Mouse (Mus musculus) natural killer cell, adult 2 months (primary cell): ENCODE measurements at regions not wholly inside any gene's neighbourhood (a gene's known extent, or its start where the extent isn't known, plus 50 kb on each side); places are given as distances from the start of the nearest gene placed in this dataset.
"Not testable (repeated sequence)": the region's sequence is repeated elsewhere in the genome, so short reads cannot be mapped to it uniquely, and the experiment has no call there.

Experiments
- DNase-seq, 2 experiments: peaks; one replicate each; pipeline ENCODE4 v3.0.0; 2022; ENCODE audit warnings: low spot score in 2 of 2

DNA sequence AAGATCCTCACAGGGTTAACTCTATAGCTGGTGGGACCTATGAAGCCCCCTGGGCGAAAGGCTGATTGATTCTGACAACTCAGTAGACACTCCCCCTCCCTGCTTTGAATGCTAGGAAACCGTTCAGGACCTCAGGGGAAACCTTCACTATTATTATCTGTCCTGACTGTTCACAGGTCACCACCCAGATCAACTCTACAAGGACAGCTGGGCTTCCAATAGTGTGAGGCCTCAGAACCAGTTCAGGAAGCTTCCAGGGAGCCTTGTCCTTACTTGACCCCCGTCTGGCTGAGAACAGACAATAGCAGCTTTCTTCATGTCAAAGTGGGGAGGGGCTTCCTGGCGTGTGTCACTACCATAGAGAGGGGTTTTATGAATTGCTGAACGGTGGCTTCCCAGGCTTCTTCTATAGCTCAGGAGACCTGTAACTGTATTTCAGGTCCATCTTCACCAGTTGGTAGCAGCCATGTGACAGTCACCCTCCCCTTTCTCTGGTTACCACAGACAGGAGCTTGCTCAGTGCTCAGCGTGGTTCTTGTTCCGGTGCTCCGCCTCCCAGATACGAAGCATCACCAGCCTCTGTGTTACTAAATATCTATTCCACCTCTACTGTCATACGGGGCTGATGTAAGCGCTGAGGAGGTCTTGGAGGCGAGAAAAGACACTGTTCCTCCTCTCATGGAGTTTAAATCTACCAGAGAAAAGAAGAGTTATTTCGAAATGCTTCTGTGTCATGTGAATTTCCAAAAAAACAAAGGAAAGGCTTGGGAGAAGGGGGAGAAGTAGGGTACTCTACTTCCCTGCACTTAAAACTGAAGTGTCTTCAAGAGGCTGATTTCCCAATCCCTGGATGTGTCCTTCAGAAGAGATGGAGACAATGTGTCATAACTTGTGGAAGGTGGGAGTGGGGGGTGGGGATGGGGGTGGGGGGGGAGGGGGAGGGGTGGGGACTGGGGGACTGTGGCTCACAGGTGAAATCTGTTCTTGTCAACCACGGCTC, 96.9 kb downstream of the Vcpkmt start:
- DNase-seq, result peak; percentile 60 to 62

DNA sequence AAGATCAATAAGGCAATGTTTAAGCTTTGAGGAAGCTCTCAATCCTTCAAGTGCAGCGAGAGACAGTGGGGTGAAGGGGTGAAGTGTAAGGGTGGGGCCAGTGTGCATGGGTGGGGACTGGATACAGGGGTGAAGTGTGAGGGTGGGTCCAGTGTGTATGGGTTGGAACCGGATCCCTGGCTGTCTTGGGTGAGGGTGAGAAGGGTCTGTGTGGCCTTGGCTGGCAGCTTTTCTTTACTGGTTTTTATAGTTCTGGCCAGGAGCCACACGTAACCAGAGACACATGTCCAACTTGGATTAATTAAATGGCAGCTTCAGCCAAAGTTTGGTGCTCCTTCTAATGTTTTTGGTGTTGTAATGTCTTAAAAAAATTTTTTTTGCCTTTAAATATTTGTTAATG, 101.4 kb downstream of the Vcpkmt start:
- DNase-seq, result no peak

DNA sequence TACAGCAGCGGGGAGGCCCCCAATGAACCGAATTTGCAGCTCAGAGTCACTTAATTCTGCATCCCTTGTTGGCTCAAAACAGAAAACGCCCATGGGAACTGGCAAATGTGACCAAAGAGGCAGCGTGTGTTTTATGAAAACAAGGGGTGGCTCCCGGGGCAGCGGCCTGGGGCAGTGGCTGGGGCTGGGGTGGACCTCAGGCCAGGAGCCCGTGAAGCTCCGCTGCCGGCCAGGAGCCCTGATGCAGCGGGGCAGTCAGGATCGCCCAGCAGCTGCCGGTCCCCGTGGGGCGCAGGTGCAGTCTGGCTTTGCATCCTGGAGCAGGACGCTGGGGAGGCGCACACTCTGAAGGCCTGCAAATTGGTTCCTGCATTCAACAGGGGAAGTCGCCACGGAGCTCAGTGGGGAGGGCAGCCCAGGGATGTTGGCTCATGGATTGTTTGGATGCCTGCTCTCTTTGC, 104.4 kb upstream of the Gm9887 start:
- no peak for DNase-seq

DNA sequence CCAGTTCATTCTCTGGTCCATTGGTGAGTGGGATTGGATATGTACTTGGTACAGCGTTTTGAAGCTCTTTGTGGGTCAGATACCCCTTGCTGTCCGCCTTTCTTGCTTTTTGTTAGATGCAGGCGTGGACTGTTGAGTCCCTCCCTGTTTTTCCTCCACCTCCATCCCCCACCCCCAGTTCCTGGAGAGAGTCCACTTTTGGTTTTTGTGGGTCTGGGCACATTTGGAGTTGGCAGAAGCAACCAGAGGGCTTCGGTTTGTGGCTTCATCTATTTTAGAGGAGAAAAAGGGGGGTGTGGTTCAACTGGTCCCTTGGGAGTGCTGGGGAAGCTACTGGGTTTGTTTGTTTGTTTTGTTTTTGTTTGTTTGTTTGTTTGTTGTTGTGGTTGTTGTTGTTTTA, 103.9 kb upstream of the Gm9887 start:
- DNase-seq, result no peak

DNA sequence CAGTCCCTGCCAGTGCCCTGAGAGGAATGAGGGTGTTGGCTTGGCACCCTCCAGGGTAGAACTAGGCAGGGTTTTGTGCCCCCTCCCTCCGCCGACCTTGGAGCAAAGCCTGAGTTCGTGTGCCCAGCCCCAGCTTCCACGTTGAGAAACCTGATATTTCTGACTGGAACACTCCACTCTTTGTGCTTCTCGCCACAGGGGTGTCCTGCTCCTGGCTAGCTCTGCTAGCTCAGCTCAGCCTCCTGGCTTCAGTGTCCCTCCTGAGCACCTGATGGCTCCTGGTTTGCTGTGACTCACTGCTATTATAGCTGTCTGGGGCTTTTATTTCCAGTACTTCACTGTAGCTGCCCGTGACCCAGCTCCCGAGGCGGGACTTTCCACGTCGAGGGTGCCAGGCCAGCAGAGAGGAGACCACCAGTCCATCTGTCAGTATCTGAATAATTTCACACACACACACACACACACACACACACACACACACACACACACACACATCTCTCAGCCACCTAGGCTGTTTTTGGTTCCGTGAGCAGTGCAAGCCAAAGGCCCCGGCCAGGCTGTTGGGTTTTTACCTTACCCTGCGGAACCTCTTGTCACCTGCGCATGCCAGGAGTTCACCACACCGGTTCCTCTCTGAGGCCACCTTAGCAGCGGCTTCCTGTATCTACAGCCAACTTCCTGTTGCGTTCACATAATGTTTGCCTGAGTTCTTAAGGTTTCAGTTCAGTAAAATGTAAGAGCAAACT, 102.8 kb upstream of the Gm9887 start:
- DNase-seq, result peak; percentile 87 to 88

DNA sequence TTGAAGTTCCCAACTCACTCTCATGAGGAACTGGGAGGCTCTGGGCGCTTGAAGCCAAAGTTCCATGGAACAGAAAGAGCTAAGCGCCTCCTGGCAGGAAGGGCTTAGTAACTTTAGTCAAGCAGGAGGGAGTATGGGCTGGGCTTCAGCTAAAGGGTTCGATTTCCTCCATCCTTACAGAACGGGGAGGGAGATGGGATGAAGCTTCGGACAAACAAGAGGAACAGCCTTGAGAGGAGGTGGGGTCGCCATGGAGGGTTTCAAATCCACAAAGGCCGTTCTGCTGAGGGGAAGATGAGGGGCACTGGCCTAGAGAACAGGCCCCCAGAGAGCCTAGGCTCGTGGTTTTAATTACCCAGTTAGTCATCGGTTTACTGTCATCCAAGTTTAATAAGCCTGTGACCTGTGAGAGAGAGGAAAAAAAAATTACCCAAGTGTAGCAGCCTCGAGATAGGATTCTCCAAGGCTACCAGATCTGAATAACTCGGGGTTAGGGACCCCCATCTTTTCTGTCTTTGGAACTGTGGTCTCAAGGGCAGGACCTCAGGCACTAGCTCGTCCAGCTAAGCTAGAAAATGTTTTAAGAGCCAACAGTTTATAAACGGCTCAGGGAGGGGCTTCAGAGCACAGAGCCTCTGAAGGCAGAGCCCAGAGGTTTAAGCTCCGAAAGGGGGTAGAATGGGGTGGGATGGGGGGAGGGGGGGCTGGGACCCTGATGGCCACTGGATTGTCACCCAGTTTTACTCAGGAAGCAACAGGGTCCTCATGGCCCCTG, 102.1 kb upstream of the Gm9887 start:
- peak in 1 of 2 experiments; percentile 15 for DNase-seq

DNA sequence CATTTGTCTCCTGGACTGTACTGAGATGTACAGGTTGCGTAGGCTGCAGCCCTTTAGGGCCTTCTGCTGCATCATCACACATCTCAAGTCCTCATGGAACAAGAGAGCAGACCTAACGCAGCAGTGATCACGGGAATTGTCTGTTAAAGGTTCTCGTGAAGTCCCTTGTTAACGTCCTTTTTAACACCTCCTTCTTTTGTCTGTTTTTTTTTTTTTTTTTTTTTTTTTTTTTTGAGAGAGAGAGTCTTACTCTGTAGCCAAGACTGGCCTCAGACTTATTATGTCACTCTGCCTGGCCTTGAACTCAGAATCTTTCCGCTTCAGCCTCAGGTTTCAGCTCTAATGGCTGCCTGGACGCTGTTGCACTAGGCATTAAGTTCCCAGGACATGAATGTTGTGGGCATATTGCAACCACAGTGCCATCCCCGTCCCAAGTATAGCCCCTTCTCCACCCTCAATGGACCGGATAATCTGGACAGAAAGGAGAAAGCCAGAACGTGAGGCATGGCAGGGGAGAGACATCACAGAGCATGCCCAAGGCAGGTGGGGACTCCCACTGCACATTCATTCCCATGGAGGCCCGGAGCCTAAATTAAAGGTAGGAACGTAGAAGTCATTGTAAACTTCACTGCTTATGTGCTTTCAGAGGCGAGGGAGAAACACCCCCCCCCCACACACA, 101.3 kb upstream of the Gm9887 start:
- no peak for DNase-seq

DNA sequence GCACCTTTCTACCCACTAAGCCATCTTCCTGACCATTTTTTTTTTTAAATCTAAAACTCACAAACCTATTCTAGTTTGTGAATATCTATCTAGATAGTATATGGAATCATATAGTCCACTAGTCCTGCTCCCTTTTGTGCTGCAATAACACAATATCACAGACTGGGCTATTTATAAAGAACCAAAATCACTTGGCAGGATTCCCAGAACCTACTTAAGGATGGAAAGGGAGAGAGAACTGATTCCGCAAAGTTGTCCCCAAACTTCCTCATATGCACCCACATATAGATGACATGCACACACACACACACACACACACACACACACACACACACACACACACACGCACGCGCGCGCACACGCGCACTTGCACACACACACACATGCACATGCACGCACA, 100.7 kb upstream of the Gm9887 start:
- DNase-seq, result no peak

DNA sequence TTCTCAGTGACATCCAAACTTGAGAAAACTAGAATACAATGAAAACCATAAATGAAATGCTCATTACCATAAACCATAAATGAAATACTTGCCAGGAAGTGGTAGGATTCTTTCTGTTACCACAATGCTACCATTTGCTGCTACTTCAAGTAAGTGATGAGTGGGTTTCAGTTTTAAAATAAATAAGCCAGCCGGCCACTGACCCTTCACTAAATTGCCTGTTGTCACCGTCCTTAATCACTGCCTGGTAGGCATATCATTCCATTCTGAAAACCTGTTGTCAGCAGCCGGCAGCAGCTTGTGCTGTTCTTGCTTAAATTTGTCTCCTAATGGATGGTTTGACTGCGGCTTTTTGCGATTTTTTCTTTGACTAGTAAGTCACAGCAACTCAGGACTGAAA, 99.6 kb upstream of the Gm9887 start:
- peak in 1 of 2 experiments; percentile 43 for DNase-seq

DNA sequence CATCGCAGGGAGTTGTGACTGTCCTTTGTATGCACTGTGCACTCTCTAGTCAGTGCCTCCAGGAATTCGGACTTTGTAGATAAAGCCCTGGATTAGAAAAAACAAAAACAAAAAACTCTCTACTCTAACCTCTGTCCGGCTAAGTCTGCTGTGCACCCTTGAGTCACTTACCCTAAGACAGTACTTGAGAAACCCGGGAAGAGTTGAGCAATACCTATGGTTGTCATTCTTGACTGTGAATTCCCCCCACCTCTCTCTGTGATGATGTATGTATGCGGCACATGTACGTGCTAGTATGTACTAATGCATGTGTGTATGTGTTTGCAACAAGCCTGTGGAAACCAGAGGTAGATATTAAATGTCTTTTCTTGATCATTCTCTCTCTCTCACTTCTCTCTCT, 96.7 kb upstream of the Gm9887 start:
- DNase-seq, result no peak

DNA sequence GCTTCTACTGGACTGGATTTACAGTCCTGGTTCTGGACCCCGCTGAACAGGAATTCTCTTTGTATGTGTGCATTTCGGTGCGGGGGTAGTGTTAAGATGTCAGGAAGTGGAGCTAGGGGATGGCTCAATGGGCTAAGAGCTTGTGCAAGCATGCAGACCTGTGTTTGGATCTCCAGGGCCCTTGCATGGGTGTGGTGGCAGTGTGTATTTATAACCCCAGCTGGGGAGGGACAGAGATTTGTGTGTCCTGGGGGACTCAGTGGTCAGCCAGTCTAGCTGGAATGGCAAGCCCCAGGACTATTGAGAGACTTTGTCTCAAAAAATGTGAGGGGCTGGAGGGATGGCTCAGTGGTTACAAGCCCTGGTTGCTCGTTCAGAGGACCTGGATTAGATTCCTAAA, 95.1 kb upstream of the Gm9887 start:
- no peak for DNase-seq

DNA sequence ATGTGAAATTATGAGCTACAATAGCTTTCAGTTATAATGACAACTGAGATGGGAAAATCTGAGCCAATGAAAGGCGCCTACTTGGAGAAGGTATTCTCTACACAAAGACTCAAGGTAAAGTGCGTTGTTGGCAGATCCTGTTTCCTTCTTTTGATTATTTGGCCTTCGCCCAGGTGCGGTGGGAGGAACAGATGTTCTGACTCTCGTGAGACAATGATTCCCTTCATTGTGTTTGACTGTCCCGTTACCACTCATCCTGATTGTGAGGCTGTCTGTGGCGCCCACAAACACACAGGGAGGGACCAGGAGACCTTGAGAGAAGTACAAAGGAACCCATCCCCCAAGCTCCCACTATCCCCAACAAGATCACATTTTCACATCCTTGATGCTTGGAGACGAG, 92.6 kb upstream of the Gm9887 start:
- no peak for DNase-seq

DNA sequence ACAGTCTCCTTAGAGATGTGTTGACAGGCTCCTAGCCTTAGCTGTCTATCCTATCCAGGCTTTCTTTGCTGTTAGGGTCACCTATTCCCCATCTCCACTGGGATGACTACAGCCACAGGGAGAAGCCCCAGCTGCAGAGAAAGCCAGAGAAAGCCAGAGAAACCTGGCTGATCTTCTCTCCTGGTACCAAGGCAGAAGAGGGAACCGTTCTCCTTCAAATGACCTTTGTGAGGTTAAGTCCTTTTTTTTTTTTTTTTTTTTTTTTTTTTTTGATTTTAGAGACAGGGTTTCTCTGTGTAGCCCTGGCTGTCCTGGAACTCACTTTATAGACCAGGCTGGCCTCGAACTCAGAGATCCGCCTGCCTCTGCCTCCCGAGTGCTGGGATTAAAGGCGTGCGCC, 91.1 kb upstream of the Gm9887 start:
- DNase-seq, result not testable (repeated sequence)

DNA sequence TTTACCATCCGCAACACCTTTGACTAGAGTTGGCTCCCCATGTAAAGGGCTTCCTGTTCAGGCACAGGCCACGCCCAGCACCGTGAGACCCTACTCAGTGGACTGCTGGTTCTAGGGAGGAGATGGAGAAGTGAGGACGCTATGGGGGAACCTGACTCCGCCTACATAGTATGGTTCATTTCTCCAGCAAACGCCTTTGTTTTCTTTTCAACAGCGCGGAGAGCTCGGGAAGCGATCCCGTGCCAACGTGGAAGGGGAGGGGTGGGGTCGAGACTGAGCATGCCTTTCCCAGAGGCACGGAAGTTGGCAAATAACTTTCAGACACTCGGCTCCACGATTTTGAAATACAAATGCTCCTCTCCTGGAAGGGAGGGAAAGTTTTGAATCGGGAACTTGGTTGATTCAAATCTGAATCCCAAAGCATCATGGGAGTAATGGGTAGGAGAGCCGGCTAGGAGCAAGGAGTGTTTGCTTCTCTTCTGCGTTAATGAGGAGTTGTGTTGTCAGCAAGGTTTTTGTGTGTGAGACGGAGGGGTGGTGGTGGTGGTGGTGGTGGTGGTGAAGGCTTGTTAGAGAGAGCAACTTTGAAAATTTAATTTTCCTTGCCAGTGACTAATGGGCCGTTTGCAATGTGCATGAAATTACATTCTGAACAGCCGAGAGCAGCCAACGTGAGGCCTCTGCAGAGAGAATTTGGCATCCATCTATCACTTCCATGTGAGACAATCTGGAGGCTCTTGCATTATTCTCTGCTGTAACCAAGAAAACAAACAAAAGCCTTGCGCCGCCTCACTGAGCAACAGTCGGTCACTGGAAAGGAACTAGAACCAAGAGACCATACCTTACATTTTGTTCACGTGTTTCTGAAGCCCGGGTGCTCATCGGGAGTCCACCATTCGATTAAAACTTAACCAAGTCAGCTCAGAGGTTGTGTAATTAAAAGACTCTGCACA, 89.9 kb upstream of the Gm9887 start:
- peak; percentile 21 to 63 for DNase-seq

DNA sequence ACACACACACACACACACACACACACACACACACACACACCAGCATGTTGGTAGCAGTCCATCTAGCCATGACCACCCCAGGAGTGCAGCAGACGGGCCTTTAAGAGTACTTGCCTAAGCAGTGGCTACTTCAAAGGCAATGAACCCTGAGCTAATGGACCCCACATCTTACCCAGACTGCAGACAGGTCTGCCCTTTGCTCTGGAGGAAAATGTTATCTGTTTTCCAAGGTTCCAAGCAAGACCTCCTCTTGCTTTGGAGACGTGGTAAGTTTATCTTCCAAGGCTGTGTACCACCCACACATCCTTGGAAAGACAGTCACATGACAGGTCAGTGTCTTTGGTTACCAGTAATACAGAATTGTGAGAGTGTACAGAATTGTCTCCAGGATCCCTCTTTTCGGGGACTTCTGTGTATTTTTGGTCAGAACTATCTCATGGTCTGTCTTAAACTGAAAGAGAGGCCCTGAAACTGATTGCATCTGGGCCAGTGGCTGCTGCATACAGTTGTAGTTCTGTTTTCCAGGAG, 88.4 kb upstream of the Gm9887 start:
- no peak for DNase-seq

DNA sequence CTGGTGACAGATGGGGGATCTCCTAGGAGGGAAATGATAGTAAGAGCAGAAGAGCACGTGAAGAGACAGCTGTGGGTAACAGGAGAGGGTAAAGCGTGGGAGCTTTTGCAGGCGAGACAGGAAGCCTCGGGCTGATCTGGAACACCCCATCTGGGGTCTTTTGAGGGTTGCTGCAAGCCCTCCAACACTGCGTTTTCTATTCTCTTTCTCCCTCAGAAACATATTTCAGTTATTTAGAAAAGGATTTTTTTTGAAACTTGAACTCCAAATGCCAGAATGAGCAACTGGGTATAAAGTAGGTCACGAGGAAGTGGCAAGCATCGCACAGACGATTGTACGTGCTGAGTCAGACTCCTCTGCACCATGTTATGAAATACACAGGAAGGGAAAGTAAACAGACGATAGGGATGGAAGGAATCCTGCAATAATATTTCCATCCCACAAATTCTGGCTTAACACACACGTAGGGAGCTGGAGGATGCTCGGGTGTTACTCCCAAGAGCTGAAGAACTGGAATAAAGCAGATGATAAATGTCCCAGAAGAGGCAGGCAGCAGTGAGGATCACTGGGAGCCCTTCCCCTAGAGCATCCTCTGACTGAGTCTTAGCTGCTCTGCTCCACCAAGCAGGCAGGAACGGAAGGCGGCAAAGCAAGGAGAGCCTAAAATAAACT, 86.0 kb upstream of the Gm9887 start:
- DNase-seq, result no peak

DNA sequence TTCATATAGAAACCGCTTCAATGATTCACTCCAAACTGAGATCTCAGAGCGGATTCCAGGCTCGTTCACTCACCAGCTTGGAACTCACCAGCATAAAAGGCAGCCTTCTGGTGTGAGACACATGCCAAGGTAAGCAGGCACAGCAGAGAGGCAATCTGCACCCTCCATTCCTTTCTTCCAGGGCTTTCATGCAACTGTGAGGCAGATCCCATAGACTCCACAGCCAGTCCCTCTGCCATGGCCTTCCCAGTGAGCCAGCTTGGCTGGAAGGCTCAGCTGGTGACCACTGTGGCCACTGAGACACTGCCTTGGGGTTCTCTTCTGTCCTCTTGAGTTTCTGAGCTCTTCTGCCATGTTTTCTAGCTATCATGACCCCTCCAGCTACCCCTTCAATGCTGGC, 84.5 kb upstream of the Gm9887 start:
- no peak for DNase-seq

DNA sequence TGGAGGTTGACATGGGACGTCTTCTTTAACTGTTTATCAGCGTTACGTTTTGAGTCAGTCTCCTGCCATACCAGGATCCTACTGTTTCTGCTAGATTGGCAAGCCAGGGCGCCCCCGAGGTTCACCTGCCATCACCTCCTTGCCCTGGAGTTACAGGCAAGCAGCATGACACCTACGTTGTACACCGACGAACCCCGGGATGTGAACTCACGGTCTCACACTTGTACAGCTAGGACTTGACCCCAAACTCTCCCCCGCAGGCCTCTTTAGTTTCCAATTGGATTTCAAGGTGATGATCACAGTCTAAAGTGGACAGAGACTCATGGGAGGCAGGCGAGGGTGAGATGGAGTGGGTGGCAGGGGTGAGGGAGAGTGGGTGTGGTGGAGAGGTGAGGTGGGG, 83.9 kb upstream of the Gm9887 start:
- DNase-seq, result no peak

DNA sequence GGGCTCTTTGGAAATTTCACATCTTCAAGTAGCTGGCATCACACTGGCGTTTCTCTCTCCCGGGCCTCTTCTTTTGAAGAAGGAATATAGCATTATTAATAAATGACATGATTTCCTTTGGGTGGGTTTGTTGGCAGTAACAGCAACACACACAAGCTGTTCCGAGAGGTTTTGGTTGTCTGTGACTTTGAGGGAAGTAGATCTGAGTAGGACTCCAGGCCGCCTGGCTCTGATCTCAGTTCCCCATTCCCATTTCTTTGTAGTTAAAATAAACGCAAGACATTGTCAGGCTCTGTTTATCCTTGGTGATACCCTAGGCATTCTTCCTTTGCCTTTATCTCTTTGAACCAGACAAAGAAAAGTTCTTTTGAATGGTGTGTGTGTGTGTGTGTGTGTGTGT, 83.3 kb upstream of the Gm9887 start:
- DNase-seq, result no peak
